Mouse (Mus musculus): ENCODE results near the gene Rapsn. TPM values are rescaled to one million over a fixed set of nuclear protein-coding genes. Genes with fewer than 3 reads are reported as not detected.
A peak's percentile ranks its signal among the peaks of the same experiment; 100 is the strongest.
"Not testable (repeated sequence)": the region's sequence is repeated elsewhere in the genome, so short reads cannot be mapped to it uniquely, and the experiment has no call there.

Gene Rapsn
- total RNA-seq (2014; fragmentation: Nextera tagmentation) (not detected in 2 replicates), total RNA-seq (2017) (0.80 TPM in 1 of 2 replicates, not detected in the other)

- ATAC-seq (replicated peaks; ENCODE audit: low FRiP score, low TSS enrichment, poor library complexity, severe bottlenecking), result no peak
These were observed at the start of gene Rapsn for GRCm38 (mm10) chr2:91035385-91035784. Gene Rapsn (plus strand): TSS chr2:91035620.

GRCm38 (mm10) chr2:90986055-90986454 is 49.4 kb upstream of the Rapsn start:
- no peak for ATAC-seq (replicated peaks; ENCODE audit: low FRiP score, low TSS enrichment, poor library complexity, severe bottlenecking)

- ATAC-seq (replicated peaks; ENCODE audit: low FRiP score, low TSS enrichment, poor library complexity, severe bottlenecking), result no peak
These were observed 26.9 kb upstream of the Rapsn start for GRCm38 (mm10) chr2:91008536-91008935.

GRCm38 (mm10) chr2:91013881-91014280 is 21.5 kb upstream of the Rapsn start:
- no peak for ATAC-seq (replicated peaks; ENCODE audit: low FRiP score, low TSS enrichment, poor library complexity, severe bottlenecking)

DNA sequence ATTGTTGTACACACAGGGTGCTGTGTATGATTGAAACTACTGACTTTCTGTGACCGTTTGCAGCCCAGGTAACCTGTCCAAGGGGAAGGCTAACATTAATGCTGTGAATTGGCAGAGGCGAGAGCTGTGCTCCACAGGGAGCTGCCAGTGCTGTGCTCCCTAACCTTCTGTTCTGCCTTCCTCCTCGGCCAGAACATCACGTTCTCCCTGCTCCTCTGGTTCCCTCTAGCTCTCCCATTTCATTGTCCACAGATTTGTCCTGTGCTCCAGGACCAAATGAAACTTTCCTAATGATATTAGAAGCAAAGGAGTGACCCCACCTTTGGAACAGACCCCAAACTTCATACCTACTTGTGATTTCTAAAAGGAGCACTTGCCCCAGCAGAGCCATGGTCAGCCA is 20.0 kb upstream of the Rapsn start:
- no peak for ATAC-seq (replicated peaks; ENCODE audit: low FRiP score, low TSS enrichment, poor library complexity, severe bottlenecking)

DNA sequence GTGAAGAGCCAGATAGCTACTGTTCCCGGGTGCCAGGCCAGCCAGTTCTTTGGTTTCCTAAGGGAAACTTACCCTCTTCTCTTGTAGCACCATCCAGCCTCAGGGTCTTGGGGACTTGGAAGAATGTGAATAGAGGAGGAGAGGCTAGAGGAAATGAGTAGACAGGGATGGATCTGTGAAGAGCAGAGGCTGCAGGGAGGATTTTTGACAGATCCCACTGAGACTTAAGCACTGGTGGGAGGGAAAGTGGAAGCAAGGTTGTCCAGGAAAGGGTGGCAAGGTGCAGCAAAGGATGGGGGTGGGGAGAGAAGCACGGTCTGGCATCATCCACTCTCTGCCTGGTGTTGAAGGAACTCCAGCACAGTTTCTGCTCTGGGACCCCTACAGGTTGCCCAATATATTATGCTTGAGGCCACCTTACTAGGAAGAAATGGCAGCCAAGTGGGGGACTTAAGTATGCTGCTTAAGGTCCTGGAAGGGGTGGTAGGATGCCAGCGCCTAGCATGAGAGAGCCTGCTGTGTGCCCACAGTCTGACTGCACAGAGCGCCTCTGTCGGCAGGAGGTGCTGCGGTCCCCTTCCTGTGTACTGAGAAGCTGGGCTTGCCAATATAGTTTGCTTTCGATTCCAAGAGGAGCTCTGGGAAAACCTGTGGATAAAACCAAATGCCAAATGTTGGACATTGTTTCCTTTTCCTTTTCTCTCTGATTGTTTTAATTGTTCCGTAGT is 17.2 kb upstream of the Rapsn start:
- no peak for ATAC-seq (replicated peaks; ENCODE audit: low FRiP score, low TSS enrichment, poor library complexity, severe bottlenecking)

GRCm38 (mm10) chr2:91019911-91020310 is 15.5 kb upstream of the Rapsn start:
- no peak for ATAC-seq (replicated peaks; ENCODE audit: low FRiP score, low TSS enrichment, poor library complexity, severe bottlenecking)

DNA sequence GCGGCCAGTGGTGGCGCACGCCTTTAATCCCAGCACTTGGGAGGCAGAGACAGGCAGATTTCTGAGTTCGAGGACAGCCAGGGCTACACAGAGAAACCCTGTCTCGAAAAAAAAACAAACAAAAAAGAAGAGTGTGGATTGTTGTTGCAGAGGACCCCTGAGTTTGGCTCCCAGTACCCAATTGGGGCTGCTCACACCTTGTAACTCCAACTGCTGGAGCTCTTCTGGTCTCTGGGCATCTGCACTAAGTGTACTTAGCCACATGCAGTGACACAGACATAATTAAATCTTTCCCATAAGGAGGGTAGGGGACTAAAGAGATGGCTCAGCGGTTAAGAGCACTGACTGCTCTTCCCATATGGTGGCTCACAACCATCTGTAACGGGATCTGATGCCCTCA is 13.2 kb upstream of the Rapsn start:
- not testable (repeated sequence) for ATAC-seq (replicated peaks; ENCODE audit: low FRiP score, low TSS enrichment, poor library complexity, severe bottlenecking)

GRCm38 (mm10) chr2:91023131-91023530 is 12.3 kb upstream of the Rapsn start:
- ATAC-seq (replicated peaks; ENCODE audit: low FRiP score, low TSS enrichment, poor library complexity, severe bottlenecking), result no peak

DNA sequence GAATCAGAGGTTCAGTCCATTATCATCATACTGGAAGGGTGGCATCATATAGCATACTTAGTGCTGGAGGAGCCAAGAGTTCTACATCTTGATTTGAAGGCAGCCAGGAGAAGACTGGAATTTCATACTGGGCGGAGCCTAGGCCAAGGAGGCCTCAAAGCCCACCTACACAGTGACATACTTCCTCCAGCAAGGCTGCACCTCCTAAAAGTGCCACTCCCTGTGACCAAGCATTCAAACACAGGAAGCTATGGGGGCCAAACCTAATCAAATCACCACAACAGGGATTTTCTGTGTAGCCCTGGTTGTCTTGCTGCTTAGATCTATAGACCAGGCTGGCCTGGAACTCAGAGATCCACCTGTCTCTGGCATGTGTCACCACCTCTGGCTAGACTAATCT is 11.5 kb upstream of the Rapsn start:
- ATAC-seq (replicated peaks; ENCODE audit: low FRiP score, low TSS enrichment, poor library complexity, severe bottlenecking), result no peak

- no peak for ATAC-seq (replicated peaks; ENCODE audit: low FRiP score, low TSS enrichment, poor library complexity, severe bottlenecking)
These were observed 10.3 kb upstream of the Rapsn start for GRCm38 (mm10) chr2:91025081-91025516.

DNA sequence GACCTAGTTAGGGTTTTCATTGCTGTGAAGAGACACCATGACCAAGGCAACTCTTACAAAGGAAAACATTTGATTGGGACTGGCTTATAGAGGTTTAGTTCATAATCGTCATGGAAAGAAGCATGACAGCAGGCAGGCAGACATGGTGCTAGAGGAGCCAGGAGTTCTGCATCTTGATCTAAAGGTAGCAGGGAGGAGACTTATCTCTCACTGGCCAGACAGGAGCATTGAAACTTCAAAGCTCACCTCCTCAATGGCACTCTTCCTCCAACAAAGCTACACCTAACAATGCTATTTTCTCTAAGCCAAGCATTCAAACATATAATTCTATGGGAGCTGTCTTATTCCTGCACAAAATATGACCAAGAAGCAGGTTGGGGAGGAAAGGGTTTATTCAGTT is 8.9 kb upstream of the Rapsn start:
- ATAC-seq (replicated peaks; ENCODE audit: low FRiP score, low TSS enrichment, poor library complexity, severe bottlenecking), result peak; percentile 60; the same call in 1 of the 2 replicates

GRCm38 (mm10) chr2:91027391-91028214 is 7.8 kb upstream of the Rapsn start:
- ATAC-seq (replicated peaks; ENCODE audit: low FRiP score, low TSS enrichment, poor library complexity, severe bottlenecking), result peak; percentile 50

GRCm38 (mm10) chr2:91031216-91031615 is 4.2 kb upstream of the Rapsn start:
- no peak for ATAC-seq (replicated peaks; ENCODE audit: low FRiP score, low TSS enrichment, poor library complexity, severe bottlenecking)

DNA sequence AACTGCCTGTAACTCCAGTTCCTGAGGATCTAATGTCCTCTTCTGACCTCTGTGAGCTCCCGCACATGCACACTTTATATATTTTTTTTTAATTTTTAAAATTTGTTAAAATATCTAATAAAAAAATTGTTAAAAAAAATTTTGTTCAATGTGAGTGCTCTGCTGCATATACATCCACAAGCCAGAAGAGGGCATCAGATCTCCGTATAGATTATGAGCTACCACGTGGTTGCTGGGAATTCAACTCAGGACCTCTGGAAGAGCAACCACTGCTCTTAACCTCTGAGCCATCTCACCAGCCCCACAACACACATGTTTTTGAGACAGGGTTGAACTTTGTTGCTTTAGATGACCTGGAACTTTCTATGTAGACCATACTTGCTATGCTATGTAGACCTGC is 2.4 kb upstream of the Rapsn start:
- ATAC-seq (replicated peaks; ENCODE audit: low FRiP score, low TSS enrichment, poor library complexity, severe bottlenecking), result no peak

DNA sequence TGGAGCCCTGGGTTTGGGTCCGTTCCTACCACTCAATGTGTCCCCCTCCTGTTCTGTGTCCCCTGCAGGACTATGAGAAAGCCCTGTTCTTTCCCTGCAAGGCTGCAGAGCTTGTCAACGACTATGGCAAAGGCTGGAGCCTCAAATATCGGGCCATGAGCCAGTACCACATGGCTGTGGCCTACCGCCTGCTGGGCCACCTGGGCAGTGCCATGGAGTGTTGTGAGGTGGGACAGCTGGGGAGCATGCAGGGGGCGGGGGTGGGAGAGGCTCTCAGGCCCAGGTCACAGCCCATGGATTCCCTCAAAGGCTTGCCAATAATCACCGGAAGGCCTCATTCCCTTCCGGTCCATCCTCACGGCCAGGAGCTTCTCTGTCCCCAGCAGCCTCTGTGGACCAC is 6.4 kb downstream of the Rapsn start:
- ATAC-seq (replicated peaks; ENCODE audit: low FRiP score, low TSS enrichment, poor library complexity, severe bottlenecking), result no peak

GRCm38 (mm10) chr2:91042651-91043398 is 7.4 kb downstream of the Rapsn start:
- peak; percentile 44 for ATAC-seq (replicated peaks; ENCODE audit: low FRiP score, low TSS enrichment, poor library complexity, severe bottlenecking)

GRCm38 (mm10) chr2:91044727-91045126 is 9.3 kb downstream of the Rapsn start:
- ATAC-seq (replicated peaks; ENCODE audit: low FRiP score, low TSS enrichment, poor library complexity, severe bottlenecking), result no peak

DNA sequence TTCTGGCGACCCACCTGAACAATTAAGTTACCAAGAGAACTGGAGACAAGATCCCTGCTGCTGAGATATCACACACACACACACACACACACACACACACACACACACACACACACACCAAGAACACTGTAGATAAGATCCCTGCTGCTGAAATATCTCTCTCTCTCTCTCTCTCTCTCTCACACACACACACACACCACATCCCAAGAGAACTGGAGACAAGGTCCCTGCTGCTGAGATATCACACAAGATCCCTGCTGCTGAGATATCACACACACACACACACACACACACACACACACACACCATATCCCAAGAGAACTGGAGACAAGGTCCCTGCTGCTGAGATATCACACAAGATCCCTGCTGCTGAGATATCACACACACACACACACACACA is 10.4 kb downstream of the Rapsn start:
- not testable (repeated sequence) for ATAC-seq (replicated peaks; ENCODE audit: low FRiP score, low TSS enrichment, poor library complexity, severe bottlenecking)

GRCm38 (mm10) chr2:91047359-91047758 is 11.9 kb downstream of the Rapsn start:
- ATAC-seq (replicated peaks; ENCODE audit: low FRiP score, low TSS enrichment, poor library complexity, severe bottlenecking), result no peak

Measured in megakaryocyte-erythroid progenitor cell, adult 5-6 weeks (primary cell).